ENCODE assay signal across 8 mouse cellular contexts in genomic region chr19:27218561-27219262, GRCm38 (mm10). TPM values are rescaled to one million over a fixed set of nuclear protein-coding genes. Genes with fewer than 3 reads are reported as not detected.
DNase-seq lines count a peak whose midpoint lies in the region; ATAC-seq lines count a peak whose summit lies in the region.

No protein-coding gene starts in this region.

- H3K4me3 ChIP-seq in intestine, embryonic 14.5 days (ENCODE audit: low read depth, low read length) = peak overlapping the region; percentile 66

- peaks cover 7% of the 10 kb centered on the region; the same call in 1 of the 2 replicates for H3K4me1 ChIP-seq in intestine, embryonic 14.5 days (replicated peaks; ENCODE audit: control insufficient read depth, insufficient read depth, low read length)

- DNase-seq in adrenal gland, postnatal 25 days = peak; percentile 74
- peak; percentile 41 for DNase-seq in embryo, embryonic 11.5 days (ENCODE audit: low read depth, low spot score)
- DNase-seq in gastrocnemius, postnatal 25 days = peak; percentile 76
- peak; percentile 82 for DNase-seq in intestine, embryonic 14.5 days (ENCODE audit: low spot score)
- DNase-seq in left cerebral cortex, adult 9 months (ENCODE audit: low spot score in 2 of 2) = peak; percentile 32 to 68
- DNase-seq in lung, postnatal 4 days = peak; percentile 75 to 92
- DNase-seq in right cerebral cortex, adult 2 months (ENCODE audit: low spot score in 2 of 2) = peak; percentile 53 to 68
- DNase-seq in spleen, postnatal 10 days (ENCODE audit: low spot score in 2 of 2) = no peak

- H3K27me3 ChIP-seq in intestine, embryonic 14.5 days (replicated peaks; ENCODE audit: control insufficient read depth, insufficient read depth, low read length) = peaks cover 25% of the 10 kb centered on the region

- peak overlapping the region; percentile 55; the same call in 1 of the 2 replicates for H3K9ac ChIP-seq in intestine, embryonic 14.5 days (ENCODE audit: low read length)

- no peak overlapping the region for H3K27ac ChIP-seq in intestine, embryonic 14.5 days (ENCODE audit: low read depth)

- ATAC-seq in intestine, embryonic 14.5 days (replicated peaks; ENCODE audit: low FRiP score, low TSS enrichment, low read depth) = peak; percentile 74

- no peaks in the 10 kb centered on the region for H3K36me3 ChIP-seq in intestine, embryonic 14.5 days (ENCODE audit: control insufficient read depth, insufficient read depth, low read length)

- no peaks in the 10 kb centered on the region for H3K9me3 ChIP-seq in intestine, embryonic 14.5 days (ENCODE audit: control insufficient read depth, low read length)

- WGBS in intestine, embryonic 14.5 days = under 1% methylated on average over 30 of the region's 30 CpGs

- H3K4me2 ChIP-seq in intestine, embryonic 14.5 days (ENCODE audit: low read length) = peak overlapping the region; percentile 97

RNA-seq across cellular contexts. Expression of gene Vldlr, which starts 2.4 kb away (rescaled TPM):
- total RNA-seq in adrenal gland, postnatal 25 days (2021) = 24.0 and 28.5 TPM in 2 replicates
- total RNA-seq in gastrocnemius, postnatal 25 days (2021) = 10 to 100 TPM; 58.5 to 67.2 TPM
- 4.1 and 5.6 TPM in 2 replicates for polyA plus RNA-seq in intestine, embryonic 14.5 days (2014; fragmentation: Nextera tagmentation; extraction: Ambion mirVana)

Comparison
In these comparisons a context has a peak if more than half of its experiments do, and no peak if none do; other contexts are left out.
1. DNase-seq: peak in adrenal gland, postnatal 25 days (single experiment), embryo, embryonic 11.5 days (single experiment), gastrocnemius, postnatal 25 days (single experiment), intestine, embryonic 14.5 days (single experiment), left cerebral cortex, adult 9 months (2 of 2), lung, postnatal 4 days (2 of 2) and right cerebral cortex, adult 2 months (2 of 2); none in spleen, postnatal 10 days (0 of 2).